Mouse (Mus musculus) midbrain, embryonic 12.5 days (tissue): ENCODE measurements around the gene Them7. TPM values are rescaled to one million over a fixed set of nuclear protein-coding genes. Genes with fewer than 3 reads are reported as not detected.

Experiments used
- ATAC-seq: fragments of 200-750 bp; cut with Nextera tagmentation; 2 replicates; pipeline ENCODE4 v1.8.0; 2017; ENCODE audit warnings: low read depth, moderate TSS enrichment, moderate library complexity; ENCODE audit not compliant: low FRiP score
- H3K27ac ChIP-seq: fragments of 300-500 bp; sonication (generic); replicated peaks from 2 replicates; pipeline ENCODE4 v1.5.1; 2016; ENCODE audit warnings: mild to moderate bottlenecking
- H3K27me3 ChIP-seq: fragments of 300-500 bp; sonication (generic); 2 replicates; pipeline ENCODE4 v1.6.1; 2016; ENCODE audit warnings: mild to moderate bottlenecking
- H3K36me3 ChIP-seq: fragments of 300-500 bp; sonication (generic); 2 replicates; pipeline ENCODE4 v1.6.1; 2016
- H3K4me1 ChIP-seq: fragments of 300-500 bp; sonication (generic); 2 replicates; pipeline ENCODE4 v1.6.1; 2016
- H3K4me2 ChIP-seq: fragments of 300-500 bp; sonication (generic); replicated peaks from 2 replicates; pipeline ENCODE4 v1.6.1; 2016; ENCODE audit warnings: mild to moderate bottlenecking, moderate library complexity
- H3K4me3 ChIP-seq: fragments of 300-500 bp; sonication (generic); 2 replicates; pipeline ENCODE4 v1.5.1; 2016; ENCODE audit warnings: mild to moderate bottlenecking
- H3K9ac ChIP-seq: fragments of 300-500 bp; sonication (generic); replicated peaks from 2 replicates; pipeline ENCODE4 v1.6.1; 2016; ENCODE audit warnings: mild to moderate bottlenecking, moderate library complexity
- H3K9me3 ChIP-seq: fragments of 300-500 bp; sonication (generic); 2 replicates; pipeline ENCODE4 v1.6.1; 2016; ENCODE audit warnings: mild to moderate bottlenecking
- WGBS: fragments of 180-500 bp; shearing (Covaris S2); methylation state at CpG from one replicate; pipeline ENCODE4 v1.1.7; 2016; 5-methylcytosine and 5-hydroxymethylcytosine counted together
- polyA plus RNA-seq: library from polyadenylated mRNA; unstranded; fragments of >200 nt; fragmentation: Nextera tagmentation; extraction: Ambion mirVana; gene quantifications from 2 replicates; pipeline ENCODE4 v1.2.1, GENCODE M21; 2016

Gene Them7
- polyA plus RNA-seq, 1 experiment from 2014 or later: 0.11 TPM

DNA sequence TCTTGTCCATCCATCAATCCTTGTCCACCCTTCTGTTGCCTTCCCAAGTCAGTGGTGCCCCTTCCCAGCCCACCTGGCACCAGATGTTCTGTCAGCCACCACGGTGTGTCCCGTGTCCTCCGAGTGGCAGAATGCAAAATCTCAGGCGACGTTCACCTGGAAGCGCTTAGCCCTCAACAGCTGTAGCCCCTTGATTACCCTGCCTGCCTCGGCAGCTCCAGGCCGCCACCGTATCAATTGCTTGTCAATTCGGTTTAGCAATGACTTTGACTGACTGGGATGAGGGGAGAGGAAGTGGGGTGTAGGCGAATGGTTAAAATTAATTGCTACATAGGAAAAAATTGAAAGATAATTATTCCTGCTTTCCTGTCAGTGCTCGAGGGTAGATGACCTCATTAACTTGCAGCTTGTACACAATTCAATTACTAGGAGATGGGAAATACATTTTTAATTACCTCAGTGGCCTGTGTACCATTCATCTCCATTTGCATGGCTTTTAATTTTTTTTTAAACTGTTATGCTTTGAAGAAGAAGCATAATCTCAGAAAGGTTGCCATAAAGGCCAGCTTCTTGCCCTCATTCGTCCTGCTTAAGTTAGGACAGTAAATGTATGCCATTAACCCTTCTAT, 93.5 kb downstream of the Them7 start:
- Histone ChIP-seq H3K27me3 (peaks cover 21% of the 10 kb centered on the region), H3K4me3 (no peak overlapping the region), H3K4me2 (no peak overlapping the region), H3K9ac (no peak overlapping the region), H3K9me3 (no peaks in the 10 kb centered on the region), H3K36me3 (no peaks in the 10 kb centered on the region), H3K4me1 (no peaks in the 10 kb centered on the region), H3K27ac (no peak overlapping the region)
- WGBS: 70% methylated on average over 13 of the region's 13 CpGs
- 0 out of 2 replicates have a peak, but pooled peaks have one; percentile 16 for ATAC-seq

DNA sequence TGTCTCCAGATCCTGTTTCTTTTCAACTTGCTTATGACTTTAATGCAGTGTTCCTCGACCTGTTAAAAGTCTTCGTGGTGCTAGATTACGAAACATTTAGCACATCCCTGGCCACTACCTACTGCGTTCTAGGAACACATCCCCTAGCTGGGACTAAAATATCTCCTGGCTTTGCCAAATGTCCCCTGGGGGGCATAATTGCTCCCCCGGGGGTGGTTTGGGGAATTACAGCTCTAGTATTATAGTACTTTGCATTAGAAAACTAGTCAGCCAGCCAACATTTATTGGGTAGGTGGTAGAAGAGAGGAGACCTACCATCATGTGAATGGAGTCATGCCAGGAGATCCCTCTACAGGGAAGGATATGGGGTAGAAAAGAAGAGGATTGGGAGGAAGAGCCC, 101.9 kb downstream of the Them7 start:
- WGBS: 90% methylated on average over 5 of the region's 5 CpGs
- Histone ChIP-seq H3K4me3 (no peak overlapping the region), H3K36me3 (no peaks in the 10 kb centered on the region), H3K9me3 (no peaks in the 10 kb centered on the region), H3K4me2 (no peak overlapping the region), H3K9ac (no peak overlapping the region), H3K27me3 (0 out of 2 replicates have a peak, but pooled peaks cover 17% of the 10 kb centered on the region), H3K27ac (no peak overlapping the region), H3K4me1 (no peaks in the 10 kb centered on the region)
- ATAC-seq: no peak

DNA sequence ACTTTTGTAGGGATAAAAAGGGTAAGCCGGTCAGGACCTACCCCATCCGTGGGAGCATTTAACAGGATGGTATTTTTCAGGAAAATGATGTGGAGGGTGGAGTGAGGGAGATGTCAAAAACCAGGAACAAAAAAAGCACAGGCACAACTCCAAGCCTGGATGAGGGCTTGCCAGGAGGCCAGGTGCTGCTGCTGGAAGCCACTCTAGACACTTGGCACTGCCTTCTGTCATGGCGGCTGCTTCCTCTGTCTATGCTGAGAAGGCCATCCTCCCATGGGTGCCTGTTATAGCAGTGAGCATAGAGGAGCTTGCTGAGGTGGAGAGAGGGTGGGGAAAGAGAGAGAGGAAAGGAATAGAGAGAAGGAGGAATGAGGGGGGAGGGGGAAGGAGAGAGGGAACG, 105.9 kb downstream of the Them7 start:
- H3K9ac ChIP-seq: no peak overlapping the region
- 91% methylated on average over 4 of the region's 4 CpGs for WGBS
- H3K27me3 ChIP-seq: peaks cover 26% of the 10 kb centered on the region; the same call in 1 of the 2 replicates
- no peaks in the 10 kb centered on the region for H3K9me3 ChIP-seq
- H3K4me2 ChIP-seq: no peak overlapping the region
- no peak overlapping the region for H3K4me3 ChIP-seq
- no peaks in the 10 kb centered on the region for H3K4me1 ChIP-seq
- ATAC-seq: no peak
- no peak overlapping the region for H3K27ac ChIP-seq
- H3K36me3 ChIP-seq: no peaks in the 10 kb centered on the region

DNA sequence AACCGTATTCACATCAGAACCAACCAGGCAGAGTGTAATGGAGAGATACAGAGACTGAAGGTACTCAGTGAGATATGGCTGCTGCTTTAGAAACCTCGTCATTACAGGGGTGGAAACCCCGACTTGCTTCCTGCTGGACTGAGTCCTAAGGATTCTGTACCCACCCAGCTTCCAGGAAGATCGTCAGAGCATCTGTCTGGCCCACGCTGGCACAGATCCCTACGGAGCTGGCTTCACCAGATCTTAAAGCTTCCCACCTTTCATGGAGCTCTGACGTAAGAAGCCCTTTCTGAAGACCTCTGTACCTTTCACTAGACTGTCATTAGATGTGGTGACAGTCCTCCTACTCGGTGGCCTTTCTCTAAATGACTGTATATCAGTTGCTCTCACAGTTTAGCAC, 109.0 kb downstream of the Them7 start:
- 74% methylated on average over 8 of the region's 8 CpGs for WGBS
- ATAC-seq: no peak
- Histone ChIP-seq H3K4me1 (peaks cover 10% of the 10 kb centered on the region), H3K4me3 (no peak overlapping the region), H3K27ac (no peak overlapping the region), H3K27me3 (peaks cover 33% of the 10 kb centered on the region; the same call in 1 of the 2 replicates), H3K4me2 (no peak overlapping the region), H3K36me3 (no peaks in the 10 kb centered on the region), H3K9ac (no peak overlapping the region), H3K9me3 (no peaks in the 10 kb centered on the region)

DNA sequence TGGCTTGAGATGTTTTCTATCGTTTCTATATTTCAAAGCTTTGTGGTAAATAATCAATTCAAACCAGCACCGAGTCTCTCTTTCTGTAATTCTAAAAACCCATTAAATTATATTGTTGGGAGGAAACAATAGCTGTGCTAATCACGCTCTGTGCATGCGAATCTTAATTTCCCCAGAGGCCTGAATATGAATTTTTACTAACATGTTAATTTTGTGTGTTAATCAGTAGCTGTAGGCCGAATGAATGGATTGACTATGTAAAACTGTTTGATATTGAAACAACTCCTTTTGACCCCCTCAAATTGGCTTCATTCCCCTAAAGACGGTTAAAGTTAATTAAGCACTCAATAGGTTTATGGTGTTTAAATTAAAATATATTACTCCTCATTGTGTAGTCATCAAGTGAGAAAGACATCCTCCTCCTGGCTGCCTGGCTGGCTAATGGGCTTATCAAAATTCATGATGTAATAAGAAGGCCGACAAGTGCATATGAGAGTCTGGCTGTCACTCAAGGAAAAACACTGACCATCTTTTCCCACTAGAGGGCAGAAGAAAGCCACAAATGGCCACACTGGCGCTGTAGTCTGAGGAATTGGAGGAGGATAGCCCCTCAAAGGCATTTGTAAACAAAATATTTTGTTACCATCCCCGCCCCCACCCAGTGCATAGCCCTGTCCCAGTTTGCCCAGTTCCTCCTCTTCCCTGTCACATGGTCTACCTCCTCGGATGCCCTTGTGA, 110.0 kb downstream of the Them7 start:
- 38% methylated on average over 10 of the region's 10 CpGs for WGBS
- no peak overlapping the region for H3K4me3 ChIP-seq

GRCm38 (mm10) chr2:105335661-105336060, 111.5 kb downstream of the Them7 start:
- peaks cover 10% of the 10 kb centered on the region for H3K4me1 ChIP-seq
- H3K9ac ChIP-seq: no peak overlapping the region
- no peaks in the 10 kb centered on the region for H3K9me3 ChIP-seq
- H3K27ac ChIP-seq: no peak overlapping the region
- no peak overlapping the region for H3K4me3 ChIP-seq
- no peaks in the 10 kb centered on the region for H3K36me3 ChIP-seq
- no peak for ATAC-seq
- peaks cover 24% of the 10 kb centered on the region; the same call in 1 of the 2 replicates for H3K27me3 ChIP-seq
- WGBS: 78% methylated on average over 2 of the region's 2 CpGs
- H3K4me2 ChIP-seq: no peak overlapping the region

More for the DNA sequence above, 110.0 kb downstream of the Them7 start:
- H3K36me3 ChIP-seq: no peaks in the 10 kb centered on the region
- ATAC-seq: peak; percentile 77
- H3K4me1 ChIP-seq: peaks cover 10% of the 10 kb centered on the region
- H3K9me3 ChIP-seq: no peaks in the 10 kb centered on the region
- no peak overlapping the region for H3K4me2 ChIP-seq
- 0 out of 2 replicates have a peak overlapping the region, but pooled peaks have one; percentile 16 for H3K27ac ChIP-seq
- peaks cover 33% of the 10 kb centered on the region; the same call in 1 of the 2 replicates for H3K27me3 ChIP-seq
- no peak overlapping the region for H3K9ac ChIP-seq

DNA sequence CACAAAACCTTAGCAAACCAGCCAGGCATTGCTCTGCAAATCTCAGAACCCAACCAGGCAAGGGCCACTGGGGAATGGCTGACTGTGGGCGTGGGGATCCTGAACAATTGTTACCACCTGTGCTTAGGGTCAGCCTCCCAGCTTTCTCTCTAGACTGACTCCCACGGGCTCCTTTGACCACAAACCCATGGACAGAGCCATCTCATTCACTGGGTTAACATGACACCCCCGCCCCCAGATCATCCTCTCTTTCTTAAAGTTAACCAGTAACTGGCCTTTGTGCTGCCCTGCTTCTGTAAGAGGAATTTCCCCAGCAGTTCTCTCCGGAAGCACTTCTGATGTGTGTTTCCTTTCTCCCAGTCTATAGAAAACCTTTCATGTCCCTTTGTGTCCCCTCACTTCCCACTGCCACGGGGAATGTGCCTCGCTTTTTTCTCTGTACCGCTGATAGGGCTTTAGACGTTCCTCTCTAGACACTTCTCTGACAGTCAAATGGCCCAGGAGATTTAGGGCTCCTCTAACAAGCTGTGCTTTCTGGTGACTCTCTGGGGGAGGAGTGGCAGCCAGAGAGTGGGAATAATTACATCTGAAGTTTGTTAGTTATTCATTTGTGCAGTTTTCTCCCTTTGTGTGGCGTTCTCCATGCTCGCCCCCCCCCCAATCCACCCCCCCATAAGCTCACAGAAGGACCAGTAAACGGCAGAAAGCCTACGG, 112.4 kb downstream of the Them7 start:
- Histone ChIP-seq H3K27ac (no peak overlapping the region), H3K9ac (no peak overlapping the region), H3K4me1 (peaks cover 10% of the 10 kb centered on the region), H3K9me3 (no peaks in the 10 kb centered on the region), H3K36me3 (no peaks in the 10 kb centered on the region), H3K4me3 (no peak overlapping the region), H3K27me3 (peaks cover 21% of the 10 kb centered on the region; the same call in 1 of the 2 replicates), H3K4me2 (no peak overlapping the region)
- WGBS: 22% methylated on average over 12 of the region's 12 CpGs
- no peak for ATAC-seq

- no peak overlapping the region for H3K27ac ChIP-seq
- ATAC-seq: no peak
- H3K36me3 ChIP-seq: no peaks in the 10 kb centered on the region
- no peak overlapping the region for H3K4me3 ChIP-seq
- peaks cover 10% of the 10 kb centered on the region for H3K4me1 ChIP-seq
- H3K9ac ChIP-seq: no peak overlapping the region
- no peak overlapping the region for H3K4me2 ChIP-seq
- 36% methylated on average over 8 of the region's 8 CpGs for WGBS
- H3K9me3 ChIP-seq: no peaks in the 10 kb centered on the region
- H3K27me3 ChIP-seq: peaks cover 12% of the 10 kb centered on the region; the same call in 1 of the 2 replicates
Observed at GRCm38 (mm10) chr2:105337171-105337875, 113.2 kb downstream of the Them7 start.

GRCm38 (mm10) chr2:105339993-105340392, 115.9 kb downstream of the Them7 start:
- Histone ChIP-seq H3K36me3 (no peaks in the 10 kb centered on the region), H3K27me3 (peaks cover 7% of the 10 kb centered on the region; the same call in 1 of the 2 replicates), H3K4me1 (peaks cover 10% of the 10 kb centered on the region), H3K27ac (no peak overlapping the region), H3K4me2 (no peak overlapping the region), H3K9me3 (no peaks in the 10 kb centered on the region), H3K9ac (no peak overlapping the region), H3K4me3 (no peak overlapping the region)
- 60% methylated on average over 3 of the region's 3 CpGs for WGBS
- no peak for ATAC-seq

GRCm38 (mm10) chr2:105348886-105349285, 124.8 kb downstream of the Them7 start:
- H3K9me3 ChIP-seq: no peaks in the 10 kb centered on the region
- H3K36me3 ChIP-seq: no peaks in the 10 kb centered on the region
- ATAC-seq: no peak
- H3K27me3 ChIP-seq: peaks cover 6% of the 10 kb centered on the region
- no peak overlapping the region for H3K4me2 ChIP-seq
- no peak overlapping the region for H3K9ac ChIP-seq
- no peak overlapping the region for H3K27ac ChIP-seq
- WGBS: 57% methylated on average over 6 of the region's 6 CpGs
- no peak overlapping the region for H3K4me3 ChIP-seq
- H3K4me1 ChIP-seq: 0 out of 2 replicates have a peak, but pooled peaks cover 4% of the 10 kb centered on the region

DNA sequence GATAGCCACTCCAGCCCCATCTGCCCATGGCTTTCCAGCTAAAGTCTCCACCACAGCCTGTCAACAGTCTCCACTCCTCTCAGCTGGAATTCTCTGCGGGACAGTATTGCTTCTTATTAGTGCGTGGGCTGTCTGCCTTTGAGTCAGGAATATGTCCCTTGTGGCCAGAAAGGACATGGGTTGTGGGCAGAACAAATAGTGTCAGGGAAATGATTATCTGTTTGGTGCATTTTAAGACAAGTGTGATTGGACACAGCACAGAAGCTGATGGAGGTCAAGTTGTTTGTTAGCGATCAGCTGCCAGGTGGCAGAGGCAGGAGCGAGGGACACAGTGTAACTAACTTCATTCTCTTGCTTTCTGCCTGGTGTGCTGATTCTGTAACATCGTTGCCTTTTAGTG, 132.7 kb downstream of the Them7 start:
- H3K27ac ChIP-seq: no peak overlapping the region
- no peaks in the 10 kb centered on the region for H3K4me1 ChIP-seq
- no peaks in the 10 kb centered on the region for H3K36me3 ChIP-seq
- no peak for ATAC-seq
- WGBS: 66% methylated on average over 5 of the region's 5 CpGs
- H3K4me2 ChIP-seq: no peak overlapping the region
- no peak overlapping the region for H3K4me3 ChIP-seq
- H3K27me3 ChIP-seq: no peaks in the 10 kb centered on the region; the same call in 1 of the 2 replicates
- H3K9me3 ChIP-seq: no peaks in the 10 kb centered on the region
- no peak overlapping the region for H3K9ac ChIP-seq
